Mouse (Mus musculus) hindbrain, postnatal 0 days (tissue): ENCODE measurements around the gene Rft1. TPM values are rescaled to one million over a fixed set of nuclear protein-coding genes. Genes with fewer than 3 reads are reported as not detected.

Experiments
- ATAC-seq: fragments of 200-750 bp; cut with Nextera tagmentation; 2 replicates; pipeline ENCODE4 v1.8.0; 2017; ENCODE audit warnings: mild to moderate bottlenecking, moderate TSS enrichment, moderate library complexity
- DNase-seq: peaks from one replicate; pipeline ENCODE4 v3.0.0-alpha.2; 2015; ENCODE audit warnings: low spot score
- H3K27ac ChIP-seq: fragments of 300-500 bp; sonication (generic); 2 replicates; pipeline ENCODE4 v1.5.1; 2014; ENCODE audit warnings: mild to moderate bottlenecking
- H3K27me3 ChIP-seq: fragments of 300-500 bp; sonication (generic); 2 replicates; pipeline ENCODE4 v1.6.1; 2014; ENCODE audit warnings: low read length, mixed read lengths; ENCODE audit not compliant: insufficient read depth
- H3K36me3 ChIP-seq: fragments of 300-500 bp; sonication (generic); 2 replicates; pipeline ENCODE4 v1.6.1; 2014; ENCODE audit warnings: low read length, mixed read lengths; ENCODE audit not compliant: insufficient read depth
- H3K4me1 ChIP-seq: fragments of 300-500 bp; sonication (generic); 2 replicates; pipeline ENCODE4 v1.6.1; 2014; ENCODE audit warnings: antibody characterized with exemption, low read length, mixed read lengths; ENCODE audit not compliant: insufficient read depth
- H3K4me2 ChIP-seq: fragments of 300-500 bp; sonication (generic); 2 replicates; pipeline ENCODE4 v1.6.1; 2014; ENCODE audit warnings: low read depth, mild to moderate bottlenecking, low read length, moderate library complexity, mixed read lengths
- H3K4me3 ChIP-seq: fragments of 300-500 bp; sonication (generic); 2 replicates; pipeline ENCODE4 v1.5.1; 2014; ENCODE audit warnings: low read length
- H3K9ac ChIP-seq: fragments of 300-500 bp; sonication (generic); replicated peaks from 2 replicates; pipeline ENCODE4 v1.6.1; 2014; ENCODE audit warnings: mild to moderate bottlenecking, low read length, moderate library complexity, mixed read lengths
- H3K9me3 ChIP-seq: fragments of 300-500 bp; sonication (generic); 2 replicates; pipeline ENCODE4 v1.6.1; 2016; ENCODE audit warnings: low read length, mixed read lengths
- CTCF ChIP-seq: IDR thresholded peaks from 2 replicates; pipeline ENCODE4 v1.5.1; 2016; ENCODE audit warnings: antibody characterized with exemption, control low read depth, low read depth
- WGBS: fragments of 180-500 bp; shearing (Covaris S2); extraction: QIAGEN DNeasy Blood & Tissue Kit; methylation state at CpG from one replicate; pipeline ENCODE4 v1.1.7; 2014; 5-methylcytosine and 5-hydroxymethylcytosine counted together
- polyA plus RNA-seq: library from polyadenylated mRNA; unstranded; fragments of >200 nt; fragmentation: Nextera tagmentation; extraction: Ambion mirVana; gene quantifications from 2 replicates; pipeline ENCODE4 v1.2.1, GENCODE M21; 2015
- total RNA-seq: library from RNA; depleted of rRNA; stranded (reverse); fragments of >200 nt; gene quantifications from 2 replicates; pipeline ENCODE4 v1.2.3, GENCODE M21; 2014

The Rft1 gene
- total and polyA plus RNA-seq, 2 experiments from 2014 or later: 10.1 to 18.2 TPM

DNA sequence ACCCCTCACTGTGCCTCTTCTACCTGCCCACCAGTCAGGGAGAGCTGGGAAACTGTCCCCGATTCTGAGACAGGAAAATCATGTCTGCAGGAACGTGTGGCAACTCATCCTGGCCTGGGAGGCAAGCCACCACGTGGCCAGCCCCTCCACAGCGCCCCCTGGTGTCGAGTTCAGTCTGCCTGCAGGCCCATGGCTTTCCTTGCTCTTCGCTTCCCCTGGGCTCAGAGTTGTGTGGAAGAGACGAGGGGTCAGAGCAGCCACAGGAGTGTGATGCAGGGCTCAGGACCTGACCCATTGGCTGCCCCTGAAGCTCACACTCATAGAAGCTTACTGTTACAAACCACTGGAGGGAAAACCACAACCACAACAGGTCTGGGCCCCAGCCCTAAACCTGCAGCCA, 41.6 kb upstream of the Rft1 start:
- Histone ChIP-seq H3K4me3 (no peak overlapping the region), H3K4me1 (no peaks in the 10 kb centered on the region), H3K9me3 (no peaks in the 10 kb centered on the region), H3K9ac (no peak overlapping the region), H3K36me3 (no peaks in the 10 kb centered on the region), H3K4me2 (no peak overlapping the region), H3K27me3 (no peaks in the 10 kb centered on the region), H3K27ac (no peak overlapping the region)
- DNase-seq (peak; percentile 70), ATAC-seq (peak; percentile 56; the same call in 1 of the 2 replicates)
- TF ChIP-seq CTCF: peak; percentile 94
- WGBS: 16% methylated on average over 7 of the region's 7 CpGs

DNA sequence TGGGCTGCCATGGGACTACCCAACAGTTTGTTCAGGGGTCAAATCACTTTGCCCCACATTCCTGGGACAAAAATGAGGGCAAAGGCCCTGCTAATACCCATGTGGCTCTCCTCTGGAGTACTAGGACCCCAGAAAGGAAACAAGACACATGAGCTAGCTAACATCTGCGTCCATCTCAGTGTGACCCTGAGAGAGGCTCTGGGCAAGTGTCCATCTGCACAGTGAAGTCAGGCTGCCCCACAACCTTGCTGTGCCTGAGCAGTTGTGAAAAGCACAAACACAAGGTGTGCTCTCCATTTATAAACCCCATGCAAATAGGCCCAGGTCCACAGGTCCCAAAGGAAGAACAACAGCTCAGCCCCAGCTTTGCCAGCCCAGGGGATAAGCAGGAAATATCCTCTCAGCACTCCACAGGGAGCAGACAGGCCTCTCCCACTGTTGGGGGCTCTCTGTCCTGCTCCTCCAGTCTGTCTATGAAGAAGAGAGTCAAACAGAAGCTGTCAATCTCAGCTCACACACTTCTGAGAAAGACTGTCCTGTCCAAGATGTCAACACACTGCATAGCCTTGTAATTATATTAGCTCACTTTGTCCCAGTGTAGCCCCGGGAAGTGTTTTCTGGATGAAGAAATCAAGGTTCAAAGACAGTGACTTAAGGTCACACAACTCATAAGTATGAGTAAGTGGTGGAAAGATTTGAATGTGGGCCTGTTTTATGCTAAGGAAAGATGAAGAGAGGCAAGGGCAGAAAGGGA, 41.0 kb upstream of the Rft1 start:
- no peak overlapping the region for H3K9ac ChIP-seq
- 82% methylated on average over 2 of the region's 2 CpGs for WGBS
- no peaks in the 10 kb centered on the region for H3K9me3 ChIP-seq
- no peak overlapping the region for H3K27ac ChIP-seq
- H3K4me2 ChIP-seq: no peak overlapping the region
- no peaks in the 10 kb centered on the region for H3K27me3 ChIP-seq
- H3K4me1 ChIP-seq: no peaks in the 10 kb centered on the region
- ATAC-seq (no peak), DNase-seq (no peak)
- no peaks in the 10 kb centered on the region for H3K36me3 ChIP-seq
- TF ChIP-seq CTCF: no peak
- H3K4me3 ChIP-seq: no peak overlapping the region

DNA sequence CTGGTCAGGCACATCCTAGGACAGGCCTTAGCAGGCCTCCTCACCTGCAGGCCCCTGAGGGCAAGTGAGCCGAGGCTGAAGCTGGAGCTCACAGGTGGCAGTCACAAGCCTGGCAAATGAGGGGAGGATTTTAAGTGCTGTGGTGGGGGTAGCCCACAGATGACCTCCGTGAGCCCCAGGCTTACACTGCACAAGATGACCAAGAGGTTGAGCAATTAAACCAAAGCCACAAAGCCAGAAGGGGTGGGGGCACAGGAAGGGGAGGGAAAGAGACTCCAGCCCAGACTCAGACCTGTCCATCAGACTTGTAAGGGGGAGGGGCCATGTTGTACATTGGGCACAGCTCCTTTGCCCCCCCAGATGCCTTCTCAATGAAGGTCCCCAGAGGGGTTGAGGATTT, 37.4 kb upstream of the Rft1 start:
- DNase-seq (no peak), ATAC-seq (no peak)
- no peaks in the 10 kb centered on the region for H3K9me3 ChIP-seq
- H3K9ac ChIP-seq: no peak overlapping the region
- no peaks in the 10 kb centered on the region for H3K36me3 ChIP-seq
- H3K4me2 ChIP-seq: no peak overlapping the region
- no peaks in the 10 kb centered on the region for H3K4me1 ChIP-seq
- no peak overlapping the region for H3K4me3 ChIP-seq
- WGBS: 68% methylated on average over 2 of the region's 2 CpGs
- H3K27me3 ChIP-seq: no peaks in the 10 kb centered on the region
- no peak overlapping the region for H3K27ac ChIP-seq
- TF ChIP-seq CTCF: no peak

DNA sequence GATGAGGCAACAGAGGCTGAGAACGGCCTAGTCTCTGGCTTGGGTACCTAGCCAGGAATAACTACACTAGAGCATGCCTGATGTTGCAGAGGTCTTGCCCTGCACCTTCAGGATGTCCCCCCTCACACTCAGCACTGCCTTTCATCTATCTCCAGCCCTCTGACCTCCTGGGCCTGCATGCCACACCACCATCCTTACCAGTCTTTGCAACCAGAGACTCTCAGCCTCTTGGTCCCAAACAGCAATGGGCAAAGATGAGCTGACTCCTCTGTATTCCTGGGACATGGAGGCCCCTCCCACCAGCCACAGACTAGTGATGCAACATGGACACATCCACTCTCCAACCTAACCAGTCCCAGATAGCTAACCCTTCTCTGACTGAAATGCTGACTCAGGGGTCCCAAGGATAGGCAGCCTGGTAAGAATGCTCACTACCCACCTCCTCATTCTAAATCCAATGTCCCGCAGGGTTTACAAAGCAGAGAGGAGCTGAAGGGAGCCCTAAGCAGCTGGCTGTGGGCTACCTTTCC, 35.3 kb upstream of the Rft1 start:
- Histone ChIP-seq H3K36me3 (no peaks in the 10 kb centered on the region), H3K4me3 (no peak overlapping the region), H3K4me2 (no peak overlapping the region), H3K9ac (no peak overlapping the region), H3K27me3 (no peaks in the 10 kb centered on the region), H3K27ac (no peak overlapping the region), H3K4me1 (no peaks in the 10 kb centered on the region), H3K9me3 (no peaks in the 10 kb centered on the region)
- DNase-seq: no peak
- no peak for ATAC-seq
- TF ChIP-seq CTCF: no peak
- WGBS: 89% methylated on average over 2 of the region's 2 CpGs

DNA sequence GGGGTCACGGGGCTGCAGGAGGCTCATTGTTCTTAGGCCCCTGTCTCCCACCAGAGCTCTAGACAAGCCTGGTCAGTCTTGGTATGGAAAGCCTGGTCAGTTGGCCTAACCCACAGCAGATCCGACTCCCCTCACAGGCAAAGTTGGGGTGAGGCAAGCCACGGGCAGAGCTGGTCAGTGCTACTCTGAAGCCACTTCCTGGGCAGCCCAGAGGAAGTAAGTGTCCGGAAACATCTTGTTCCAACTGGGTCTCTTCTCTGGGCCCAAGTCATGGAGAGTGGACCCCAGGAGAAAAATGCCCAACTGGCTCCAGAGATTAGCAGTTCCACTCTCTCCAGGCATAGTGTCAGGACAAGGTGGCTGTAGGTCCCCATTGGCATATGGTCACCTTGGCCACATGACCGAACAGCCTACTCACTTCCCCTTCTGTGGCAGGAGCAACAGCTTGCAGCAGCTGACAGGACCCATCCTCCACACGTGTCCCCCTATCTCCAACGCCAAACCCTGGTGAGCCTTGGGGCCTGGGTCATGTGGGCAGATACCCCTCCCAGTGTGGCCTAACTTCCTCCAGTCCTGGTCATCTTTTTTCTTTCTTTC, 34.1 kb upstream of the Rft1 start:
- Histone ChIP-seq H3K4me2 (no peak overlapping the region), H3K4me1 (no peaks in the 10 kb centered on the region), H3K9ac (no peak overlapping the region), H3K4me3 (no peak overlapping the region), H3K27ac (no peak overlapping the region), H3K27me3 (no peaks in the 10 kb centered on the region), H3K36me3 (no peaks in the 10 kb centered on the region), H3K9me3 (no peaks in the 10 kb centered on the region)
- no peak for TF ChIP-seq CTCF
- ATAC-seq (no peak), DNase-seq (no peak)
- WGBS: 83% methylated on average over 7 of the region's 7 CpGs

DNA sequence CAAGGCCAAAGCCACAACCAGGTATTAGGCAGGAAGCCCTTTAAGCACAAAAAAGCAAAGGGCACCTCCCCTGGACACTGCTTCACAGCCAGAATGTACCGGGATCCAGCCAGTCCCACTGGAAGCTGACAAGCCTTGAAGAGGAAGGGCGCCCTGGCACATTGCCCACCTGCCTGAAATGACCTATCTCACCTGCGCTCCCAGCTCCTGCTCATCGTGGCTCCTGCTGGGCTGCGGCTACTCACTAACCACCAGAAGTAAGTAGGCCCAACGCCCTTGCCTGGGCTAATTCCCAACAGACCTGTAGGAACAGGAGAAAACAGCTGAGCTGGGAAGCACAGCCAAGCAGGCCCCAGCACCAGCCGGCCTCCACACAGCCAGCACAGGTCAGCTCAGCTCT, 32.0 kb upstream of the Rft1 start:
- Histone ChIP-seq H3K36me3 (no peaks in the 10 kb centered on the region), H3K9me3 (no peaks in the 10 kb centered on the region), H3K4me2 (no peak overlapping the region), H3K27ac (no peak overlapping the region), H3K4me1 (peaks cover 4% of the 10 kb centered on the region; the same call in 1 of the 2 replicates), H3K4me3 (no peak overlapping the region), H3K27me3 (no peaks in the 10 kb centered on the region), H3K9ac (no peak overlapping the region)
- DNase-seq (no peak), ATAC-seq (no peak)
- TF ChIP-seq CTCF: no peak
- WGBS: 79% methylated on average over 7 of the region's 7 CpGs

DNA sequence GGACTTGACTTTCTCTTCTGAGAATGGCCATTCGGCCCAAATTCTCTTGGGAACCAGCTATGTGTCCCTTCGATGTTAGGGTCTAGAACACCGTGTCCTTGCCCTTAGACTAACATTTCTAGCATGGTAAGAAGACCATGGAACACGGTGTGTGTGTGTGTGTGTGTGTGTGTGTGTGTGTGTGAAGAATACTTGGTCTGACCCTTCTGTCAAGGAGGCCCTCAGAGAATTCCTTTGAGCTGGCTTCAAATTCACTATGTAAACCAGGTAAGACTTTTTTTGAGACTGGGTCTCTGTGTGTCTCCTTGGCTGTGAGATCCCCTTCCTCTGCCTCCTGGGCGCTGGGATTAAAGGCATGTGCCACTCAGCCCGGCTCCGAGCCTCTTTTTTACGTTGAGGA, 31.6 kb upstream of the Rft1 start:
- H3K4me3 ChIP-seq: no peak overlapping the region
- no peaks in the 10 kb centered on the region for H3K27me3 ChIP-seq
- H3K9me3 ChIP-seq: no peaks in the 10 kb centered on the region
- H3K4me1 ChIP-seq: peaks cover 4% of the 10 kb centered on the region; the same call in 1 of the 2 replicates
- no peaks in the 10 kb centered on the region for H3K36me3 ChIP-seq
- 90% methylated on average over 8 of the region's 8 CpGs for WGBS
- DNase-seq: no peak
- no peak for TF ChIP-seq CTCF
- H3K9ac ChIP-seq: no peak overlapping the region
- no peak overlapping the region for H3K4me2 ChIP-seq
- no peak overlapping the region for H3K27ac ChIP-seq
- ATAC-seq: no peak
